Mouse (Mus musculus) intestine, embryonic 15.5 days (tissue): ENCODE measurements around the gene Psmb7. TPM values are rescaled to one million over a fixed set of nuclear protein-coding genes. Genes with fewer than 3 reads are reported as not detected.

ENCODE experiments used
- ATAC-seq: fragments of 200-750 bp; cut with Nextera tagmentation; 2 replicates; pipeline ENCODE4 v1.8.0; 2017; ENCODE audit warnings: moderate TSS enrichment, moderate library complexity
- H3K27ac ChIP-seq: fragments of 300-500 bp; sonication (generic); 2 replicates; pipeline ENCODE4 v1.5.1; 2015; ENCODE audit warnings: mild to moderate bottlenecking, inconsistent platforms
- H3K27me3 ChIP-seq: fragments of 300-500 bp; sonication (generic); replicated peaks from 2 replicates; pipeline ENCODE4 v1.6.1; 2015; ENCODE audit warnings: inconsistent platforms
- H3K36me3 ChIP-seq: fragments of 300-500 bp; sonication (generic); 2 replicates; pipeline ENCODE4 v1.6.1; 2015; ENCODE audit warnings: inconsistent platforms
- H3K4me1 ChIP-seq: fragments of 300-500 bp; sonication (generic); replicated peaks from 2 replicates; pipeline ENCODE4 v1.6.1; 2015; ENCODE audit warnings: inconsistent platforms
- H3K4me2 ChIP-seq: fragments of 300-500 bp; sonication (generic); replicated peaks from 2 replicates; pipeline ENCODE4 v1.6.1; 2015; ENCODE audit warnings: mild to moderate bottlenecking, inconsistent platforms
- H3K4me3 ChIP-seq: fragments of 300-500 bp; sonication (generic); replicated peaks from 2 replicates; pipeline ENCODE4 v1.5.1; 2015; ENCODE audit warnings: inconsistent platforms
- H3K9ac ChIP-seq: fragments of 300-500 bp; sonication (generic); 2 replicates; pipeline ENCODE4 v1.6.1; 2015; ENCODE audit warnings: inconsistent platforms
- H3K9me3 ChIP-seq: fragments of 300-500 bp; sonication (generic); 2 replicates; pipeline ENCODE4 v1.6.1; 2016; ENCODE audit warnings: inconsistent platforms
- WGBS: fragments of 180-500 bp; shearing (Covaris S2); methylation state at CpG from one replicate; pipeline ENCODE4 v1.1.7; 2015; 5-methylcytosine and 5-hydroxymethylcytosine counted together
- polyA plus RNA-seq: library from polyadenylated mRNA; unstranded; fragments of >200 nt; fragmentation: Nextera tagmentation; extraction: Ambion mirVana; gene quantifications from 2 replicates; pipeline ENCODE4 v1.2.1, GENCODE M21; 2015

Psmb7 gene
- polyA plus RNA-seq, 1 experiment from 2014 or later: 247 TPM

- Histone ChIP-seq H3K27me3 (no peaks in the 10 kb centered on the region), H3K9ac (no peak overlapping the region), H3K4me1 (0 out of 2 replicates have a peak, but pooled peaks cover 5% of the 10 kb centered on the region), H3K4me3 (no peak overlapping the region), H3K36me3 (peaks cover 18% of the 10 kb centered on the region), H3K4me2 (no peak overlapping the region), H3K27ac (no peak overlapping the region), H3K9me3 (no peaks in the 10 kb centered on the region)
- WGBS: 73% methylated on average over 2 of the region's 2 CpGs
- no peak for ATAC-seq
These were observed 59.9 kb downstream of the Psmb7 start for GRCm38 (mm10) chr2:38583982-38584381.

GRCm38 (mm10) chr2:38579528-38579927 lies 64.4 kb downstream of the Psmb7 start:
- no peak overlapping the region for H3K27ac ChIP-seq

GRCm38 (mm10) chr2:38578602-38579521 lies 65.0 kb downstream of the Psmb7 start:
- peak; percentile 53; the same call in 1 of the 2 replicates for ATAC-seq
- WGBS: 56% methylated on average over 13 of the region's 13 CpGs
- H3K4me1 ChIP-seq: 0 out of 2 replicates have a peak, but pooled peaks cover 12% of the 10 kb centered on the region
- no peaks in the 10 kb centered on the region for H3K9me3 ChIP-seq
- no peak overlapping the region for H3K9ac ChIP-seq
- peak overlapping the region; percentile 56; the same call in 1 of the 2 replicates for H3K27ac ChIP-seq
- no peak overlapping the region for H3K4me3 ChIP-seq
- H3K36me3 ChIP-seq: peaks cover 4% of the 10 kb centered on the region; the same call in 1 of the 2 replicates
- no peak overlapping the region for H3K4me2 ChIP-seq
- H3K27me3 ChIP-seq: no peaks in the 10 kb centered on the region

More at GRCm38 (mm10) chr2:38579528-38579927, 64.4 kb downstream of the Psmb7 start:
- 56% methylated on average over 1 of the region's 1 CpGs for WGBS
- Histone ChIP-seq H3K4me3 (no peak overlapping the region), H3K9me3 (no peaks in the 10 kb centered on the region), H3K4me2 (no peak overlapping the region), H3K9ac (no peak overlapping the region), H3K27me3 (no peaks in the 10 kb centered on the region), H3K4me1 (0 out of 2 replicates have a peak, but pooled peaks cover 12% of the 10 kb centered on the region), H3K36me3 (peaks cover 4% of the 10 kb centered on the region; the same call in 1 of the 2 replicates)
- ATAC-seq: no peak

GRCm38 (mm10) chr2:38574697-38575096 lies 69.2 kb downstream of the Psmb7 start:
- Histone ChIP-seq H3K4me3 (no peak overlapping the region), H3K9me3 (no peaks in the 10 kb centered on the region), H3K36me3 (peaks cover 11% of the 10 kb centered on the region; the same call in 1 of the 2 replicates), H3K27ac (no peak overlapping the region), H3K4me1 (0 out of 2 replicates have a peak, but pooled peaks cover 12% of the 10 kb centered on the region), H3K4me2 (no peak overlapping the region), H3K9ac (no peak overlapping the region), H3K27me3 (no peaks in the 10 kb centered on the region)
- 82% methylated on average over 2 of the region's 2 CpGs for WGBS
- ATAC-seq: no peak

GRCm38 (mm10) chr2:38571971-38572601 lies 71.8 kb downstream of the Psmb7 start:
- H3K4me2 ChIP-seq: no peak overlapping the region
- H3K9me3 ChIP-seq: no peaks in the 10 kb centered on the region
- no peak overlapping the region for H3K4me3 ChIP-seq
- 91% methylated on average over 23 of the region's 23 CpGs for WGBS
- peaks cover 18% of the 10 kb centered on the region for H3K36me3 ChIP-seq
- ATAC-seq: no peak
- H3K4me1 ChIP-seq: no peaks in the 10 kb centered on the region
- H3K9ac ChIP-seq: no peak overlapping the region
- H3K27me3 ChIP-seq: no peaks in the 10 kb centered on the region
- no peak overlapping the region for H3K27ac ChIP-seq

GRCm38 (mm10) chr2:38562596-38562995 lies 81.3 kb downstream of the Psmb7 start:
- Histone ChIP-seq H3K4me3 (no peak overlapping the region), H3K9ac (no peak overlapping the region), H3K27me3 (no peaks in the 10 kb centered on the region), H3K4me2 (no peak overlapping the region), H3K36me3 (peaks cover 27% of the 10 kb centered on the region), H3K27ac (no peak overlapping the region), H3K4me1 (no peaks in the 10 kb centered on the region), H3K9me3 (no peaks in the 10 kb centered on the region)
- no peak for ATAC-seq
- WGBS: 85% methylated on average over 4 of the region's 4 CpGs

GRCm38 (mm10) chr2:38560296-38561227 lies 83.3 kb downstream of the Psmb7 start:
- H3K36me3 ChIP-seq: peaks cover 27% of the 10 kb centered on the region
- H3K27me3 ChIP-seq: no peaks in the 10 kb centered on the region
- H3K4me2 ChIP-seq: no peak overlapping the region
- H3K4me1 ChIP-seq: no peaks in the 10 kb centered on the region; the same call in 1 of the 2 replicates
- ATAC-seq: no peak
- WGBS: 71% methylated on average over 17 of the region's 17 CpGs
- no peak overlapping the region for H3K27ac ChIP-seq
- no peaks in the 10 kb centered on the region for H3K9me3 ChIP-seq
- no peak overlapping the region for H3K4me3 ChIP-seq
- H3K9ac ChIP-seq: no peak overlapping the region

- Histone ChIP-seq H3K27me3 (no peaks in the 10 kb centered on the region), H3K36me3 (peaks cover 19% of the 10 kb centered on the region), H3K4me1 (peaks cover 6% of the 10 kb centered on the region; the same call in 1 of the 2 replicates), H3K9me3 (no peaks in the 10 kb centered on the region), H3K4me2 (no peak overlapping the region), H3K4me3 (no peak overlapping the region), H3K27ac (no peak overlapping the region), H3K9ac (no peak overlapping the region)
- no peak for ATAC-seq
- 87% methylated on average over 3 of the region's 3 CpGs for WGBS
These were observed 87.2 kb downstream of the Psmb7 start for GRCm38 (mm10) chr2:38556721-38557120.

GRCm38 (mm10) chr2:38555659-38556058 lies 88.2 kb downstream of the Psmb7 start:
- H3K27ac ChIP-seq: no peak overlapping the region

GRCm38 (mm10) chr2:38554226-38554995 lies 89.5 kb downstream of the Psmb7 start:
- Histone ChIP-seq H3K36me3 (peaks cover 13% of the 10 kb centered on the region), H3K4me3 (no peak overlapping the region), H3K27me3 (no peaks in the 10 kb centered on the region), H3K9ac (no peak overlapping the region), H3K4me2 (no peak overlapping the region), H3K4me1 (peaks cover 6% of the 10 kb centered on the region; the same call in 1 of the 2 replicates), H3K9me3 (no peaks in the 10 kb centered on the region), H3K27ac (no peak overlapping the region)
- 64% methylated on average over 19 of the region's 19 CpGs for WGBS
- no peak for ATAC-seq

More at GRCm38 (mm10) chr2:38555659-38556058, 88.2 kb downstream of the Psmb7 start:
- H3K9me3 ChIP-seq: no peaks in the 10 kb centered on the region
- H3K4me3 ChIP-seq: no peak overlapping the region
- H3K4me1 ChIP-seq: peaks cover 6% of the 10 kb centered on the region; the same call in 1 of the 2 replicates
- WGBS: 82% methylated on average over 4 of the region's 4 CpGs
- ATAC-seq: no peak
- no peaks in the 10 kb centered on the region for H3K27me3 ChIP-seq
- no peak overlapping the region for H3K4me2 ChIP-seq
- peaks cover 13% of the 10 kb centered on the region for H3K36me3 ChIP-seq
- no peak overlapping the region for H3K9ac ChIP-seq

- Histone ChIP-seq H3K27me3 (no peaks in the 10 kb centered on the region), H3K4me1 (peaks cover 6% of the 10 kb centered on the region; the same call in 1 of the 2 replicates), H3K9ac (no peak overlapping the region), H3K27ac (no peak overlapping the region), H3K4me2 (no peak overlapping the region), H3K4me3 (no peak overlapping the region), H3K9me3 (no peaks in the 10 kb centered on the region), H3K36me3 (peaks cover 5% of the 10 kb centered on the region; the same call in 1 of the 2 replicates)
- ATAC-seq: no peak
- WGBS: 88% methylated on average over 15 of the region's 15 CpGs
These were observed 91.9 kb downstream of the Psmb7 start for GRCm38 (mm10) chr2:38552004-38552443.
